Mouse (Mus musculus) left cerebral cortex, adult 9 months (tissue): Measurements from ENCODE around the gene Tex46.

ENCODE experiments used
- DNase-seq, 2 experiments: peaks; one replicate each; pipeline ENCODE4 v3.0.0; 2022; ENCODE audit warnings: low spot score in 2 of 2

Tex46 gene

DNA sequence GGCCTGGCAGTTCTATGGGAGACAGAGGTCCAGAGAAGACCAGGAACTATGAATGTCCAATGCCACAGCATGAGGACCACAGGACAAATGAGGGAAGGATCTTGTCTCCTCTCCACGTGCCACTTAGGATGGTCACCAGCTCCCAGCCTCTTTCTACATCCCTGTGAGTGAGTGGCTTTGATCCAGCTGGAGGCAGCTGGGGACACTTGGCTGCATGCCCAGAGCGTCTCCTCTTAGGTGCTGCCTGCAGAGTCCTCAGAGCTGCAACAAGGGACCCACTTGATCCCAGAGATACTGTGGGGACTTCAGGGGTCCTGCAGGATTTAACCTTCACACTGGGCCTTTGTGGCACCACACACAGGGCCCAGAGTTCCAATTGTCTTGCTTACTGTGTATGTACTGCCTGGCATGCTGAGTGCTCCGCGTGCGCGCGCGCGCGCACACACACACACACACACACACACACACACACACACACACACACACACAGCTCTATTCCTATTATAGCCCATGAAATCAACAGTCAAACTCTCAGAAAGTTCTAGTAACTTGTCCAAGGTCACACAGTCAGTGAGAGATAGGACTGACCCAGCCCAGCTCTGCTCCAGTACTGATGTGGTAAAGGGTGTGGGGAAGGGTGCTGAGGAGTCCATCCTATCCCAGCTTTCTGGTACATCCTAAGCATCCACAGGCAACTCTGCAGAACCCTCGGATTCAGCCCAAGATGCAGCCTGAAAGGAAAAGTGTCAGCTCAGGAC is 21.2 kb downstream of the Tex46 start:
- no peak for DNase-seq

DNA sequence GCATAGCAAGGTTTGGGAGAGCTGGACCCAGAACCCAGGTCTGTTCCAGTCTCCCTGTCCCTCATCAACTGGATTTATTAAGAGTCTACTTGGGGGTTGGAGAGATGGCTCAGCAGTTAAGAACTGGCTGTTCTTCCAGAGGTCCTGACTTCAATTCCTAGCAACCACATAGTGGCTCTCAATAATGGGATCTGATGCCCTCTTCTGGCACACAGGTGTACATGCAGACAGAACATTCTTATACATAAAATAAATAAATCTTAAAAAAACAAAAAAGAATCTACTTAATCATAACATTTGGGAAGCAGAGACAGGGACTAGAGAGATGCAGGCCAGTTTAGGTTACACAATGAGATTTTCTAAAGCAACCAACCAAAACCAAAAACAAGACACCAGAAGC is 25.8 kb downstream of the Tex46 start:
- no peak for DNase-seq

DNA sequence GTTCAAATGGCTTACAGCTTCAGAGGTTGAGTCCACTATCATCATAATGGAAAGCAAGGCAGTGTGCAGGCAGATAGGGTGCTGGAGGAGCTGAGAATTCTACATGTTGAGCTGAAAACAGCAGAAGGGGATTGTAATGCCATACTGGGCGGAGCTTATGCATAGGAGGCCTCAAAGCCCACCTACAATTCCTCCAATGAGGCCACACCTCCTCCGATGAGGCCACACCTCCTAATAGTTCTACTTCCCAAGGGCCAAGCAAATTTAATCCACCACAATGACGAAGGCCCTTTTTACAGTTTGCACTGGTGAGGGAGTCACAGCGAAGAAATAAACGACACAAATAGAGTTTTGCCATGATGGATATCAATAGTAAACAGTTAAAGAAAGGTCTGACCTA is 26.3 kb downstream of the Tex46 start:
- no peak for DNase-seq

DNA sequence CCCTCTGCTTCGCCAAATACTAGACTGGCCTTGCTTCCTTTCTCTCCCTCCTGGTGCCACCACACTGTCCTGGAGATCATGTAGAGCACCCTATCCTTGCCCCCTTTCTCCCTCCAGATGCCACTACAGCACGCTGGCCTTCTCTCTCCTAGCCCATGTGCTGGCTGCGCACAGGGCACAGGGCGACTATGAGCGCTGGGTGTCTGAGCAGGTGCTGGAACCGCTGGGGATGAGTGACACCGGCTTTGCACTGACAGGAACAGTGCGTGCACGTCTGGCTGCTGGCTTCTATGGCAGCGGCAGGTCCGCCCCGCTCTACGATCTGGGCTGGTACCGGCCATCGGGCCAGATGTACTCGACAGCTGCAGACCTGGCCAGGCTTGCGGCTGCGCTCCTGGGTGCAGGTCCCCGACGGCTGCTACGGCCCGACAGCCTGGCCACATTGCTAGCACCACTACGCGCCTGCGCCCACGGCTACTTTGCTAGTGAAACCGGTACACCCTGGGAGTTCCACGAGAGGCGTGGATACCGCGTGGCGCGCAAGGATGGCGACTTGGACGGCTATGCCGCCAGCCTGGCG is 26.8 kb downstream of the Tex46 start:
- DNase-seq, result no peak

DNA sequence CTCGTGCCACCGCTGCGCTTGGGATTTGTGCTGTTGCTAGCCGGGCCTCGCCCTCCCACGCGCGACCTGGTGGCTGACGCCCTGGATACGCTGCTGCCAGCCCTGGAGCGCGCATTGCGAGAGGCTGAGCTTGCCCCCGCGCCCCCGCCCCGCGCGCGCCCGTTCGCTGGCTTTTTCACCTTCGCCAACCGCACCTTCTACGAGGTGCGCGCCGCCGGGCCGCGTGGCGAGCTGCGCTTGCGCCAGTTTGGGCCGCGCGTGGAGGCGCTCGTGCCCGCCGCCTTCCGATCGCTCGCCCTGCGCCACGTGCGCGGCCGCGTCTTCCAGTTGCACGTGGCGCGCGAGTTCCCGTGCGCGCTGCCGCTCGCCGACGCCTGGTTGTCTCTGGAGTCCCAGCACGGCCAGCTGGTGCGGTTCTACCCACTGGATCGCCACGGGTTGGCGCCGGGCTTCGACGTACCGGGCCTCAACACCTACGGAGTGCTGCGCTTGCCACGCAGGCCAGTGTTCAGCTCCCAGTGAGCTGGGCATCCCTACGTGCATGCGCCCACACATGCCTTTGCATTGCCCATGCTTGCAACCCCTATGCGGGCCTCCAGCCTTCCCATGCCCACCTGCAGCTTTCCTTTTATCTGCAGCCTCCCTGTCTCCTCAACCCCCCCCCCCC is 27.5 kb downstream of the Tex46 start:
- DNase-seq, result peak; percentile 69 to 74

DNA sequence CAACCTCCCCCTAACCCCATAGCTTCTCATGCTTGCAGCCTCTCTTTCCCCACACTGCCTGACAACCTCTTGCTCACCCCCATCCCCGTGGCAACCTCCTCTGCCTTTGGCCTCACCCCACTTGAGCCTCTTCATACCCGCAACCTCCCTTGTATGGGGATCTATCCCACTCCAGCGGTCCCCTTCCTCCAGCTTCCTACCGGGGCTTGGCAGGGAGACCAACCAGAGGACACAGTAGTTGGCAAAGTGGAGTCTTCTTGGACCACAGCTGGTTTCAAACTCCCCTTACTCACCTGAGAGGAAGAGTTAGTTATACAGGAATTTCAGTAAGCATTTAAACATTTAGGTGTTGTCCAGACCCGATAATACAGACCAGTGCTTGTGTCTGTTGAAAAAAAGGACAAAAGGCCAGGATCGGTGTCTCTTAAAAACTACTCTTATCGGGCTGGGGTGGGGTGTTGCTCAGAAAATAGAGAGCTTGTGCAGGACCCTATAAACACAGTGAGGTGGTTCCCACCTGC is 28.1 kb downstream of the Tex46 start:
- no peak for DNase-seq

DNA sequence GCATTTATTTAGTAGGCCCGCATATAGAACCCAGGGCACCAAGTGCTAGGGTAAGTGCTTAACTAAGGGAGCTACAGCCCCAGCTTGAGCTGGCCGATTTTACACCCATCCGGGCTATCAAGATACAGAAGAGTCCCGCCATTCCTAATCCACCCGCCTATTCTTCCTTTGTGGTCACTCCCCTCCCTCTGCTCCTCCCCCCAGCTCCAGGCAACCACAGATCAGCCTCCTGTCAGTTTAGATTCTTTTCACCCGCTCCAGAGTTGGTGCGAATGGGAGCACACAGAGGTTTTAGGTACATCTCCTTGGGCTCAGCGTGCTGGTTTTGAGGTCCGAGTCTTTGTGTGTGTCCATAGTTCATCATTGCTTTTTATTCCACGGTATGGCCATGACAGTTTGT is 28.7 kb downstream of the Tex46 start:
- DNase-seq, result no peak

DNA sequence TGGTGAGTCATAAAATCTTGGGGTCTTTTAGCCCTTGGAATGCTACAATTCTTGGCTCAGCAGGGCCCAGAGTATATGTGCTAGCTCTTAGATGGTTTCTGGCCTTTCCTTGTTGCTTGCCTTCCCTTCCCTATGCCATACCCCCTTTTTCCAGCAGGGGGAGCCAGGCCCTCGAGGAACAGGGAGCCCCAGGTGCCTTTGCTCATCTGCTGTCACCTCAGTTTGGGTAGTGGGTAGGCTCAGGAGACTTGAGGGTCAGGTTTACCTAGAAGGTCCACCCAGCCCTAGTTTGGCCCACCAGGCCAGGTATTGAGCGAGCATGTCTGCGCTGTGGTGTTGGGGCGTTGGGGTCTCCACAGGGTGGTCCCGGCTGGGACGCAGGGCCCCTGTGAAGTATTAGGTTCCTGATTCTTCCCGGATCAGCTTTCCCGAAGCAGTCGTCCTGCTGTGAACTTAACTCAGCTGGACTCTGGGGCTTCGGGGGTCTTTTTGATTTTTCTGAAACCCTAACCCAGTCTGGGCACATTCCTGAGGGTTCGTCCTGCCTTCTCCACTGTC is 38.8 kb downstream of the Tex46 start:
- peak in 1 of 2 experiments; percentile 93 for DNase-seq

DNA sequence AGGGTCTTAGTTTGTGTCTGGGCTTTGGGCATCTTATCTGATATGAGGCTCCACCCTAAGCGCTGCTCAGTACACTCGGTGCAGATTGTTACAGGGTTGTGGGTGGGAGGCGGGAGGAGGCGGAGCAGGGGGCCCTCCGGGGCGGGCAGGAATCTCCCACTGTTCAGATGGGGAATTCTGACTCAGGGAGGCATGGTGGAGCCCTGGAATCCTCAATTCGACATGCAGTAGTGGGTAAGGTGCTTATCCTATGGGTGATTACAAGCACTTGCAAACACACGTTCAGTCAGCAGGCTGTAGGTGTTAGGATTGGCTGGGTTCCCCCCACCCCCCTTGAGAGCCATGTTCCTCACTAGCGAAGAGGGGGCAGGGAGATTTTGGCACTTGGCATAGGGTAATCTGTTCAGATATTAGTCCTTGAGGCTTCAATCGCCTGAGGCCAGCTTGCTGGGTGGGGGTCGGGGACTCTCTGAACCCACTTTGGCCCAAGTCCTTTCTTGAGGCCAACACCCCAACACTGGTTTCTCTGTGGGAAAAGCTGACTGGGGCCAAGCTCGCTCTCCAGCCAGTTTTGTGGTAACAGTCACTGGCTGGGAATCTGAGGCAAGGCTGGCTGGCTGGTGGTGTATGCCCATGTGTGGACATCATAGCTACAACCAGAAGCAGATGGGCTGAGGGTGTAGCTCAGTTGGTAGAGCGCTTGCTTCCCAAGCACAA is 39.4 kb downstream of the Tex46 start:
- DNase-seq, result no peak

DNA sequence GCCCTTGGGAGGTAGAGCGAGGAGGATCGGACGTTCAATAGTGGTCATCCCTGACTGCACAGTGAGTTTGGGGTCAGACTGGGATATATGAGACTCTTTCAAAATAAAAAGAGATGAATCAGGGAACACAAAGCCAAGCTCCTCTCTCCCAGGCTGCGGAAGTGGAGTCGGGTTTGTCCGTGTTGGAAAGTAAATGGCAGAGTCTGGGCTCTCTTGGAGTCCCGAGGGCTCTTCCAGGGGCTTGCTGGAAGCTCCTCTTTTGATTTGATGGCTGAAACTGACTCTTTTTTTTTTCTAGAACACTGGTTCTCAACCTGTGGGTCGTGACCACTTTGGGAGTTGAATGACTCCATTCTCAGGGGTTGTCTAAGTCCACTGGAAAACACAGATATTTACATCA is 40.0 kb downstream of the Tex46 start:
- DNase-seq, result no peak

DNA sequence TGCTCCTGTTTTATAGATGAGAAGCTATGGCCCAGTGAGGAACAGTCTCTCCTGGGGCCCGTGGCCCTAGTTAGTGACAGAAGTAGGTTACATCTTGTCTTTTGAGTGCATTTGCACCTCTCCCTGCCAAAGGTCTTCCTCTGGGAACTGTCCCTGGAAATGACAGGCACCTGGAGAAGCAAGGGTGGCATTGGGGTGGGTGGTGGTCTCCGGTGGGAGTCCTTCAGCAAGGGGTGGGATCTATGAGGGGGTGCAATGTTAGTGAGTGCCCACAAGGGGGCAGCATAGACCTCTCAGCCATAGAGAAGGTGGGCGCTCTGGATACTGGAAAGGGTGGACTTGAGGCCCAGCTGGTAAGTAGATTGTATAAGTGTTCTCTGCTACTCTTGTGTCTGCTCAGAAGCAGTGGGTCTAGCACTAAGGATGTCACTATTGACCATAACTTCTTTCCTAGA is 41.1 kb downstream of the Tex46 start:
- no peak for DNase-seq

DNA sequence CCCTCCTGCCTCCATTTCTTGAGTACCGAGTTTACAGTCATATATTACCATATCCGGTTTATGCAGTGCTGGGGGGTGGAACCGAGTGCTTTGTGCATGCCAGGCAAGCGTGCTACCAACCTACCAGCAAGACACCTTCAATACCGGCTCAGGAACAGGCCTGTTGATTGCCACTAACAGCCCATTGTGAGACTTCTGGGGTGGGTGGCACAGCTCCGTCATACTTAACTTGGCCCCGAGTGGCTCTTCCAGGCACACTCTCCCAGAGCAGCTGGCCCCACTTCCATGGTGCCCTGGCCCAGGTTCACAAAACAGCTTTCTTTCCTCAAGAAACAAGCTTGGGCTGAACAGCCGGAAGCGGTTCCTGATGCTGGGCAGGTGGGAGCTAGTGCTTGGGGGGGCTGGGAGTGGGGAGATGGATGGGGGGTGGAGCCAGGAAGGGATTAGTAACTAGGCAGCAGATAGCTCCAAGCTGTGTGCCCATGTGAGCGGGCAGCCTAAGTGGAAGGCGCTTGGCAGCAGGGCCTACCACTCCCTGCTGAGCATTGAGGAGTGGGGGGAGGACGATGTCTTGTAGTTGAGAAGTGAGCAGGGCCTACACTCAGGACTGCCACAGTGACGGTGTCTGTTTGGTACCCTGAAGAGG is 41.8 kb downstream of the Tex46 start:
- DNase-seq, result no peak

DNA sequence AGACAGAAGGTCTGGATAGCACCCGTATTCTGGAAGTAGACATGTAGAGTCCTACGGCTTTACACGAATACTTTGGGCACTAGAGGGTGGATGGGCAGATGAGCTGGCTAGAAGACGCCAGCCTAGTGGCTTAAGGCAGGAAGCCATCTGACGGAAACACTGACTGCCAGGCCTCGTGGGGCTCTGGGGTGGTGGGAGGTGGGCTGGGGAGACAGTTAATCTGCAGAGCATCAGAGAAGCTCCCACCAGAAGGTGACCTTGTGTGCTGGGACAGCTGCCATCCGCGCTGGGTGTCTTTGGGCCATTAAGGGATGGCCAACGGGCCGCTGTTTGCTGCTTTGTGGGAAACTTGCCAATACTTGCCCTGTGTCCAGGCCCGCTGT is 42.3 kb downstream of the Tex46 start:
- DNase-seq, result no peak

DNA sequence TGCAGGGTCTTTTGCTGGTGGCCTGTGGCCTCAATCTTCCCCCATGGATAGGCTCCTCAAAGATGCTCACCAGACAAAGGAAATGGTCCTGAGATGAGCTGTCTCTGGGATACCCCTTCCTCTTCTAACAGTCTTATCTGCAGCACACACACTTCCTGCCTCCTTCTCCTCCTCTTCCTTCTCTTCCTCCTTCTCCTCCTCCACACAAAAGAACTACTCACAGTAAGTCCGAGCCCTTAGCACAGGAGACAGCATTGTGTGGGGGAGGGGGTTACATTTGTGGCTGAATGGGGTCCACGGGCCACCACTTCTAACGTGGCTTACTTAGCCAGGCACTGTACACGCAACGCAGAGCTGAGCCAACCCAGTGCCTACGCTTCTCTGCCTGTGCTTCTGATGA is 42.8 kb downstream of the Tex46 start:
- no peak for DNase-seq

DNA sequence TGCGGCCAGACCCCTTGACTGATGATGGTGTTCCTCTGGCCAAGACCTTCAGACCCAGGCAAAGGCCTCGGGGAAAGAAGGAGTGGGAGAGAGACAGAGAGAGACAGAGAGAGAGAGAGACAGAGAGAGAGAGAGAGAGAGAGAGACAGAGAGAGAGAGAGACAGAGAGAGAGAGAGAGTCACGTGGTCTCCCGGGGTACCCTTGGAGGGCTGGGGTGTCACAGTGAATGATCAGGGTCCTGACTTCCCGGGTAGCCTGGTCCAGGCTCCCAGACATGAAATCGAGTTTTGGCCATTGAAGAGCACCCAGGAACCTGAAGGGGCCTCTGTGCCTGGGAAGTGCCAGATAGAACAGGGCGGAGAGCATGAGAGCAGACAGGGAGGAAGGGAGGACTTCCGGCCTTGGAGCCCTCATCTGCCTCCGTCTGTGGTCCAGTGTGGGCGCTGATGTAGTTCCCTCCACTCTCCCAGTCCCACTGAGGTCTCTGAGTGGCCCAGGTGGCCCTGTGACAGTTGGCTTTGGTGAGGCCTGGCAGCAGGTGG is 43.5 kb downstream of the Tex46 start:
- no peak for DNase-seq

DNA sequence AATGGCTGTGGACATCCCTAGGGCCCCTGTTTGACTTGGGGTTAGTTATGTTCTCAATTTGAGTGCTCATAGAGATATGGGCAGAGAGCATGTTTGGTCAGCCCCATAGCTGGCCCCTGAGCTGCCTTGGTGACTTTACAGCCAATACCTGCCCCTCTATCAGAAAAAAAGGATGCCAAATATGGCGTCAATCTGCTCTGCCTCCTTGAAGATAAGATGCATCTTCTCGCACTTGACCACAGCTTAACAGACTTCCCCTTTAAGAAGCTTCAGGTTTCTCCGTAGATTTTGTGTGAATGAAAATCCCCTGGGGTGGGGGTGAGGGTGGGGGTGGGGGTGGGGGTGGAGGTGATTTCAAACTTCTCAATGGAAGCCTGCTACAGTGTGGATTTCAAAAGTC is 47.7 kb downstream of the Tex46 start:
- no peak for DNase-seq
